Mouse (Mus musculus) lung, postnatal 25 days (tissue): ENCODE measurements around the gene Fam83e.
A peak's percentile ranks its signal among the peaks of the same experiment; 100 is the strongest.

Source experiments
- DNase-seq: peaks from one replicate; pipeline ENCODE4 v3.0.0; 2022; ENCODE audit warnings: low spot score

The Fam83e gene

GRCm38 (mm10) chr7:45720413-45721233 lies at the start of gene Fam83e:
TSS of gene Fam83e (plus strand) at chr7:45721212.
- DNase-seq: no peak

GRCm38 (mm10) chr7:45677627-45678295 lies 43.3 kb upstream of the Fam83e start:
- DNase-seq: no peak

DNA sequence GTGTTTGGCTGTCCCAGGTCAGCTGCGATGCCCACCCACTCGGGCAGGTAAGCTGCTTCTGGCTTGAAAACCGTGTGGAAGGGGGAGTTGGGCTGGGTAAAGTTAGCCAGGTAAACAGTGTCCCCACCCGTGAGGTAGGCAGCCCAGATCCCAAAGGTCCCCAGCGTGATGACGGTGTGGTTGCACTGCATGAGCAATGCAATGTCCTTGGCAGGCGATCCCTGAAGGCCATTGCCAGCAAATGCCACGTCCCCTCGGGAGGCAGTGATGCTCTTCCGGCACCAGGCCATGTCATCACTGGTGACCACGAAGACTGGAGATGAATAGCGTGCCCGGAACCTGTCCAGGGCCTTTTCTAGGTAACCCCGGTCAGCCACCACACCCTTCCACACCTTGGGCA lies 42.5 kb upstream of the Fam83e start:
- no peak for DNase-seq

DNA sequence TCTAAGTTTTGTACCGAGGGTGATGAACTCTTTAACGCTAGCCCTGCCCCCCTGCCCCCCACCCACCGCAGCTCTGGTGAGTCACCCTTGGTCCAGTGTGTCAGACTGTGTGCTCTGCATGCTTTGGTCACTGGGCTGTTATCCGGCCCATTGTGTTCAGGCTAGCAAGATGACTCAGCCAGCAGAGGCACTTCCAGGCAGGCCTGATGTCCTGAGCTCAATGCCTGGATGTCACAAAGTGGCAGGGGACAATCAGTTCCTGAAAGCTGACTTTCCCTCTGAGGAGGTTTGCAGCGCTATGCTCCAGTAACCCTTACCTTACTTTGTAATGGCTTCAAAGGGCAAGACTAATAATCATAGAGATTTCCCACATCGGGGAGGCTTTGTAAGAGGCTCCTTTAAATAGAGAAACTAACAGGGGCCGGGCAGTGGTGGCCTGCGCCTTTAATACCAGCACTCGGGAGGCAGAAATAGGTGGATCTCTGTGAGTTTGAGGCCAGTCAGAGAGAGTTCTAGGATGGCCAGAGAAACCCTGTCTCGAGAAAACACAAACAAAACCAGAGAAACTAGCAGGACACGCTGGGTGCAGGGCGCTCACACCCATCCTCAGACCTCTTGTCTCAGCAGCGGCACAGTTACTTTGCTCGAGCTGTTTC lies 40.9 kb upstream of the Fam83e start:
- DNase-seq: peak; percentile 75

GRCm38 (mm10) chr7:45681046-45681736 lies 39.8 kb upstream of the Fam83e start:
- DNase-seq: peak; percentile 74

DNA sequence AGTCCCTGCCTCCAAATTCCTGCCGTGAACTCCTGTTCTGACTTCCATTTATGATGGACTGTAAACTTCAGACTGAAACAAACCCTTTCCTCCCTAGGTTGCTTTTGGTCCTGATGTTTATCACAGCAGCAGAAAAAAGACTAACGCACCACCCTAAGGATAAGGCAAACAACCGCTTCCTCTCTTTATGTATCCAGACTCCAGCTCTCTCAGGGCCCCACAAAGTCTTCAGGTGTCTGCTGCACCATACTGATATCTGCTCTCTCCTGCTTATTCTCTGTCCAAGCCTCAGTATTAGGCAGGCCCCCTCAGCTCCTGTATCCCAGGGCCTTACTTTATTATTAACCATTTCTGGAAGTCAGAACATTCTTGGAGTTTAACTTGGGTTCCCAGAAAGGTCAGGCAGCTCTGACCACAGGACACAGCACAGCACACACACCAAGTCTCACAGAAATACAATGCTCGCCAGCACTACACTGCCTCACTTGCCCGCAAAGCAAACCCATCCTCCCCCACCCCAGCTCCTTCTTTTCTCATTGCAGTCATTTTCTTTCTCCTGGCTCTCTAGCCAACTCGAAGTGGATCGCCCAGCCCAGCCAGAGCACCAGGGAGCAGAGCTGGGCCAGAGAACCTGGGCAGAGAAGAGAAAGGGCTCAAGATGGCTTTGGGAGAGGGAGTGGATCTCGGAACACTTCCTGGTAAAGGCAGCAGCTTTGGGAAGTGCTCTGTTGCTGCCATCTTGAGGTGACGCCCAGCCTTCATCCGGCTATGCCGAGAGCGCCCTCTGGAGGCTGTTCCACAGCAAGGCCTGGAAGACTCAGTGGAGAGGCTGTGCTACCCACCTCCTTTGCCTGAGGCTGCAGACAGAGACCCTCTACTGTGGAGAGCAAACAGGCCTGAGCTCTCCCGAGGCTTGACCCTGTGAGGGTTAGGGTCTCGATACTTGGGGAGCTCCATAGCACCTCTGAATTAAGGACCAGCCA lies 38.6 kb upstream of the Fam83e start:
- peak; percentile 92 for DNase-seq

DNA sequence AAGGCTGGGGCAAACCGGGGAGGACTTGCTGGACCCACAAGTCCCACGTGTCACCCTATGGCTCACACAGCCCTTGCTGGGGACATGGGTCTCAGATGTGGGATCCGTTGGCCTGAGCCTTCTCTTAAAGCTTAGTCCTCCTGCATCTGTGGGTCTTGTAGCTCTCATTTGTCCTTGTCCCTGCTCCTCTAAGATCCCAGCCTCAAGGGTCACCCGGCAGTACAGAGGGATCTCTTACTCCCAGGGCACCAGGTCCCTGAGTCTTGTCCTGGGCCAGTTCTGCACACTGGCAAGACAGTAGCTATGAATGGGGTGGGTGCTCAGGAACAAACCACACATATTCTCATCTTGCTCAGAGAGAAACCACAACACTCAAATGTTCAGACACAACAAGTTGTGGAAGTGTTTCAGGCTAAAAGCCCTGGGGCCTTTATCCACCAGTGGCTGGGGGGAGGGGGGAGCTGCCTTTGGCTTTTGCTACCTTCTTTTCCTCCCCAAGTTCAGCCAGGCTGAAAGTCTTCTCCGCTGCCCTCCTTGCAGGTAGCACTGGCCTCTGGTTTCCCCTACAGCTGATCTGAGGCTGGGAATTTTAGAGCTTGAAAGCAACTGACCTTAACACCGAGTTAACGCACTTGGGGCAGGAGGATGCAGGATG lies 37.5 kb upstream of the Fam83e start, which contains the start of gene Ntn5:
TSS of gene Ntn5 (plus strand) at position 627 of the 655 bp plus-strand sequence.
- DNase-seq: no peak

DNA sequence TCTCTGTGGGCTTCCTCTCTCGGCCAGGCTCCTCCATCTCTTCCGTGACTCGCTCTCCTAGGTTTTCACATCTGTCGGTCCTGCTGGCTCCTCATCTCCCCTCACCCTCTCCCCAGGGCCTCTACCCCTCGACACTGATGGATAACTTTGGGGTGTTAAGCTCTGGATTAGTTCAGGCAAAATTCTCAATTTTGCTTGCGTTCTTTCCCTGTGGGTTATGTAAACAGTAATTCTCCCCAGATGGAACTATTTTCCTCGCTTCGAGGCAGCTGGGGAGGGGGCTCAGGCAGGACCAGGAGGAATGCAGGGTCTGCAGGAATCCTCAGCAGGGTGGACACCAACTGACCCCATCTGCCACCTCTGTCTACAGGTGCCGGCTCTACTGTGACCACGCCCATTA lies 35.2 kb upstream of the Fam83e start:
- DNase-seq: no peak

DNA sequence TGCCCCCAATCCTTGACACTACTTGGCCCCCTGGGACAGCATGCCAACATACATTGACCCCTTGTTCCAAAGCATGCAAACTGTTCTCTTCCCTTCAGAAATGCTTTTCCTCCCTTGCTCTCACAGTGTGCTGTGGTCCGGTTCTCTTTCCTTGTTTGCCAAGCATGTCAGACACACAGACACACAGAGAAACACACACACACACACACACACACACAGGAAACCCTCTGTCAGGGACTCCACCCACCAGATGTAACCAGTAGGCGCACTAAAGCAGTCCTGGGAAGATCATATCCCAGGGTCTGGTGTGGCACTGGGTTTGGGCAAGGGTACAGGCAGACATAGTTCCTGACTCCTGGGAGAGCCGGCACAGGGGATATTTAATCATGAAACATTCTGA lies 34.2 kb upstream of the Fam83e start:
- no peak for DNase-seq

DNA sequence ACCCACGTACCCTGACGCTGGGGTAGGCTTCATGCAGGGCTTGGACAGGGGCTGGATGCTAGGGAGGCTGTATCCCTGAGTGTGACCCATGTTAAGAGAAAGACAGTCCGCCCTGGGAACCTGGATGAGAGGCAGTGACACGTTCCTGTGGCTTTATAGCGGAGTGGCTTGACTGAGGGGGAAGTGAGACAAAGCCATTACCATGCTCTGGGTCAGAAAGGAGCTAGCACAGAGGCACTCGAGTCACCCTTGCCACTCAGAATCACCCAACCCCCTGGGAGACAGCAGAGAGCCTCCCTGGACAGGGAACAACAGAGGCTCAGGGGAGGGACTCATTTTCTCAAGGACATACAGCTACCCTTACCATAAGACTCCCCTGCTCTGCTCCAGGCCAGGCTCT lies 31.9 kb upstream of the Fam83e start:
- no peak for DNase-seq

DNA sequence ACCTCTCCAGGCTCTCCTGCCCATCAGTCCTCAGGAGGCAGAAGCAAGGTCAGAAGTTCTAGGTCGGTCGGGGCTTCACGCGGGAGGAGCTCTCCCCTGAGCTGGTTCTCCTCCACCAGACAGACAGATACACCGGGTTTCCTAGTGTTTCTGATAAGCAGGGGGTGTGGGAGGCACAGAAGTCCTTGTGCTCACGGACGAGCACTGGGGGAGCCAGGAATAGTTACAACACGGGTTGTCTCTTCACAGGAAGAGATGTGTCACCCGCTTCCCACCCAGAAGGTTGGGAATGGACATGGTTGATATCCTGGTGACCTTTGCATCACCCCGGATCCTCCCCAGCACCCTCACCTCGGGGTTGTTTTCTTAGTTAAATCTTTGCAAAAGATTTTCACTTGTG lies 31.2 kb upstream of the Fam83e start:
- DNase-seq: no peak

DNA sequence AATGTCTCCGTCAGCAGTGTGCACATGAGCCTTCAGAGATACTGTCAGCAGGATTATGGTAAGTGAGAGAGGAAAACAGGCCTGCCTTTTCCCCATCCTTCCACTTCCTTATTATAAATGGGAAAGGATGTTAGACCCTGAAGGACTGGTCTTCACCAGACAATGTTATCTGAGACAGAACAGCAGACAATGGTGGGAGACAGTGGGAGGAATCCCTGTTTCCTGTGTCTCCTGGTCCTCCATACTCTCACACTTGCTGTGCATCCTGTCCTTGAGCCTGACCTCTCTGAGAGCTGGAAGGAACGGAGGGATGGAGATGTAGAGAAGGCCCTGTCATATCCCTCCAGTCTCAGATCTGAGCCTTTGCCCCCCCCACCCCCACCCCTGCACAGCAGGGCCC lies 28.6 kb upstream of the Fam83e start:
- DNase-seq: no peak

DNA sequence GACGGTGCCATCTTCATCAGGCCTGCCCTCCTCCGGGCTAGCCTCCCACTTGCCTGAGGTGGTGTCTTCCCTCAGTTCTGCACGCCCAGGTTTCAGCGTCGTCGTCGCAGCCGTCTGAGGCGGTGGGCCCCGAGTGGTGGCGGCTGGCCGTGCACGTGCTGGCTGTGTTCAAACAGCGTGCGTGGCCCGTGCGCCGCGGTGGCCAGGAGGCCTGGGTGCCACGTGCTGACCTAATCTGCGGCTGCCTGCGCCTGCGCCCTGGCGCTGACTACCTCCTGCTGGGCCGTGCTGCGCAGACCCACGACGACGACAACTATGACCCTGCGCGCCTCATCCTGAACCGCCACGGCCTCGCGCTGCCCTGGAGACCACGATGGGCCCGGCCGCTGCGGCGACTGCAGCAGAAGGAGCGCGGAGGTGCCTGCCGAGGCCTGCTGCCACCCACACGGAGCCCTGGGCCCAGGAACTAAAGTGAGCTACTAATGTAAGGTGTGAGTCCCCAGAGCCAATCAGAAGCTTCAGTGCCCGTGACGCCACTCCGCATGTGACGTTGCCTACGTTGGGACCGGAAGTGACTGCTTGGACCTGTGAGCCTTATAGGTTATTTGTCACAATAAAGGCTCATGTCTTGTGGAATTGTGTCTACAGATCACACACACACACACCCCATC lies 27.0 kb upstream of the Fam83e start, which contains the start of gene Sec1:
TSS of gene Sec1 (minus strand) at position 482 of the 671 bp plus-strand sequence.
- no peak for DNase-seq

GRCm38 (mm10) chr7:45695098-45695497 lies 25.9 kb upstream of the Fam83e start:
- DNase-seq: no peak

DNA sequence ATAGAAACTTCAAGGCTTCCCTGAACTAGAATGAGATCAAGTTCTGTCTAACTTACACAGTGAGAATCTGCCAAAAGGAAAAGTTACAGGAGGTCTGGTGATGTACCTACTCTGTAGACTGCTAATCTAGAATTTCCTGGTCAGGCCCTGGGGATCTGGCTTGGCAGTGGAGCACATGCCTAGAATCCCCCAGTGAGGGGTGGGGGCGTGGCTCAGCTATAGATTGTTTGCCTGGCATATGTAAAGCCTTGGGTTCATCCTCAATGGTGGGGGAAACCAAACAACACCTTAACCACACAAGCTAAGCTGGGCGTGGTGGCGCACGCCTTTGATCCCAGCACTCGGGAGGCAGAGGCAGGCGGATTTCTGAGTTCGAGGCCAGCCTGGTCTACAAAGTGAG lies 23.1 kb upstream of the Fam83e start:
- DNase-seq: no peak

DNA sequence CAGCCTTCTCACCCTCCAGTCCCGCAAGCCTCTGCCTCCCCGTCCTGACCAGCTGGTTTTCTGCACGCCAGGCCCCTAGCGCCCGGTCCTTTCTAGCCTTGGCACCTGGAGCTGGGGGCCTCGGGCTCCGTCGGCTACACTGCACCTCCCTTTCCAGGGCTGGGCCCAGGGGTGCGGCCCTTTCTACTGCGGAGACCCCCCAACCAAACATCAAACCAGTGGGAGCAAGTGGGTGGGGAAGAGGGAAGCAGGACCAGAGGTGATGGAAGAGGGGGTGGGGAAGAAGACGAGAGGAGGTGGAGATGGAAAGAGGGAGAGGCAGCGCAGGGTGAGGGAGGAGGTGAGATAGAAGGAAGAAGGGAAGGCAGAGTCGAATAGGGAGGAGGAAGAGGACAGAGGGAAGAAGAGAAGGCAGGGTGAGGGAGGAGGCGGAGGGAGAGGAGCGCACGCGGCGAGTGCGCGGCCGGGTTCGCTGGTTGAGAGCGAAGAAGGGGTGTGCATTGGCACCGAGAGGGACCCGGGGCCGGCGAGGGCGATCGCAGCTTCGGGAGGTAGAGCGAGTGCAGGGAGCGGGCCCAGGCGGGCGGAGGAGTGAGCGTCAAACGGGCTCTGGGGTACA lies 21.4 kb upstream of the Fam83e start, which contains the start of gene Car11:
TSS of gene Car11 (plus strand) at position 321 of the 619 bp plus-strand sequence.
- DNase-seq: no peak

DNA sequence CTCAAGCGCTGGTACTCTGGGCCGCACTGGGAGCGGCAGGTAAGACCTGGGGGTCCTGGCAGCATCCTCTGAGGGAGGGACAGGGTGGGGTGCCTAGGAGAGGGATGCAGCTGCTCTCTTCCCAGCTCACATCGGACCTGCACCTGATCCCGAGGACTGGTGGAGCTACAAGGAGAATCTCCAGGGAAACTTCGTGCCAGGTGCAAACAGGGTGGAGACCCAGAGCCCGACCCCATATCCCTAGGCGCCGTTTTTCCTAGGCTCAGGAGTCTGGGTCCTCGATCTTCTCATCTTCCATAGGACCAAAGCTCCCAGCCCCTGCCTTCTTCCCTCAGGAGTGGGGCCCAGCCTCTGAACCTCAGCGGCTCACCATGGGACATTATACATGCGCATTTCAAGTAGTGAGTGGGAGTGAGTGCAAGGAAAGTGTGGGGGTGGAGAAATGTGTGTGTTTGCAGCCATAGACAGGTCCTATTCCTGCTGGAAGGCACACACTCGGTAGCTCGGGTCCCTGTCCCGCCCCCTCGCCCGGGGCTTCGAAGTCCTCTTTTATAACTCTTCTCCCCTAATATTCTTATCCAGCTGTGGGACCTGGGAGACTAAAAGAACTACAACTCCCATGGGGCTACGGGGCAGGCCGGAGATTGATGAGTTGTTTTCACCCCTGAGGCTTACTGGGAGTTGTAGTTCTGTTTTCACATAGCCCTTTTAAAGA lies 20.6 kb upstream of the Fam83e start:
- DNase-seq: peak; percentile 86

GRCm38 (mm10) chr7:45701072-45701471 lies 19.9 kb upstream of the Fam83e start:
- no peak for DNase-seq

GRCm38 (mm10) chr7:45701607-45702006 lies 19.4 kb upstream of the Fam83e start:
- DNase-seq: no peak
